Mouse (Mus musculus) heart, postnatal 36 days (tissue): ENCODE data around the gene Gm20908. TPM values are rescaled to one million over a fixed set of nuclear protein-coding genes. Genes with fewer than 3 reads are reported as not detected.
"Not testable (repeated sequence)": the region's sequence is repeated elsewhere in the genome, so short reads cannot be mapped to it uniquely, and the experiment has no call there.

Experiments used
- DNase-seq, 2 experiments: peaks; one replicate each; pipeline ENCODE4 v3.0.0; 2021 to 2022
- intact Hi-C: fragments of 180-260 bp; cut with DNase I; formaldehyde crosslinking; loops from one replicate; pipeline ENCODE4 v1.15.1; 2025
- total RNA-seq, 2 experiments: library from RNA; stranded (reverse); gene quantifications; 2 replicates each; pipeline ENCODE4 v1.2.3; 2021

The Gm20908 gene
- not detected for total RNA-seq

DNA sequence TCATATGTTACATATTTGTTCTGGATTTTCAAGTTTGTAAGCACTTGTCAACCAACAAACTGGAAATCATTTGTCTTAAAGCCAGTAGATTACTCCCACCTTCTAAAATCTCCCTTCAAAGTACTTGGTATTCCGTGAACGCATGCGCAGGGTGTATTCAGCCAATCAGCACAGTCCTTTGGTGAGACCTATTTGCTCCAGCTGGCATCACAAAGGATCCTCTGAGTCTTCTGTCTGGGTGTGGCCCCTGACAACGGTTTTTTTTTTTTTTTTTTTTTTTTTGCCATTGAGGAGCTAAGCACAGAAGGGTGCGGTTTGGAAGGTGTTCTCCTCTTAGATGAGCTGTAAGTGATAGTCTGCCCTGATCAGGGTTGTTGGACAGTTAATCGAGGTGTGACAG, at the start of gene Gm20908:
Gene Gm20908 (plus strand): TSS at position 301 of the 400 bp plus-strand sequence.
- not testable (repeated sequence) for DNase-seq

More for the DNA sequence above, at the start of gene Gm20908:
- intact Hi-C loops = not testable (repeated sequence)
